Mouse (Mus musculus): ENCODE data around the gene Utrn. TPM values are rescaled to one million over a fixed set of nuclear protein-coding genes. Genes with fewer than 3 reads are reported as not detected.
A peak's percentile ranks its signal among the peaks of the same experiment; 100 is the strongest.

Gene Utrn
- polyA plus RNA-seq, 1 experiment from 2014 or later: 49.7 TPM

GRCm38 (mm10) chr10:12633965-12634364 is 235.2 kb downstream of the Utrn start:
- 97% methylated on average over 4 of the region's 4 CpGs for WGBS
- no peak for ATAC-seq (replicated peaks; ENCODE audit: low FRiP score)

GRCm38 (mm10) chr10:12630933-12631332 is 238.2 kb downstream of the Utrn start:
- Histone ChIP-seq H3K4me3 (ENCODE audit: low read depth, low read length) (no peak overlapping the region), H3K36me3 (ENCODE audit: control insufficient read depth, insufficient read depth, low read length) (no peaks in the 10 kb centered on the region), H3K9me3 (ENCODE audit: control insufficient read depth, low read length) (no peaks in the 10 kb centered on the region), H3K9ac (ENCODE audit: low read length) (no peak overlapping the region), H3K4me2 (ENCODE audit: low read depth, low read length, severe bottlenecking) (no peak overlapping the region), H3K27ac (ENCODE audit: low read depth, low read length) (no peak overlapping the region), H3K4me1 (replicated peaks; ENCODE audit: control insufficient read depth, insufficient read depth, low read length) (no peaks in the 10 kb centered on the region), H3K27me3 (ENCODE audit: control insufficient read depth, insufficient read depth, low read length) (no peaks in the 10 kb centered on the region)
- DNase-seq (ENCODE audit: low spot score) (no peak), ATAC-seq (replicated peaks; ENCODE audit: low FRiP score) (no peak)
- 87% methylated on average over 5 of the region's 5 CpGs for WGBS

More at GRCm38 (mm10) chr10:12633965-12634364, 235.2 kb downstream of the Utrn start:
- no peaks in the 10 kb centered on the region for H3K9me3 ChIP-seq (ENCODE audit: control insufficient read depth, low read length)
- no peaks in the 10 kb centered on the region for H3K27me3 ChIP-seq (ENCODE audit: control insufficient read depth, insufficient read depth, low read length)
- H3K4me2 ChIP-seq (ENCODE audit: low read depth, low read length, severe bottlenecking): no peak overlapping the region
- no peak for DNase-seq (ENCODE audit: low spot score)
- no peak overlapping the region for H3K27ac ChIP-seq (ENCODE audit: low read depth, low read length)
- H3K36me3 ChIP-seq (ENCODE audit: control insufficient read depth, insufficient read depth, low read length): no peaks in the 10 kb centered on the region
- H3K4me3 ChIP-seq (ENCODE audit: low read depth, low read length): no peak overlapping the region
- H3K9ac ChIP-seq (ENCODE audit: low read length): no peak overlapping the region
- H3K4me1 ChIP-seq (replicated peaks; ENCODE audit: control insufficient read depth, insufficient read depth, low read length): no peaks in the 10 kb centered on the region

GRCm38 (mm10) chr10:12618397-12618796 is 250.8 kb downstream of the Utrn start:
- Histone ChIP-seq H3K27ac (ENCODE audit: low read depth, low read length) (no peak overlapping the region), H3K27me3 (ENCODE audit: control insufficient read depth, insufficient read depth, low read length) (no peaks in the 10 kb centered on the region), H3K9ac (ENCODE audit: low read length) (no peak overlapping the region), H3K36me3 (ENCODE audit: control insufficient read depth, insufficient read depth, low read length) (no peaks in the 10 kb centered on the region), H3K4me2 (ENCODE audit: low read depth, low read length, severe bottlenecking) (no peak overlapping the region), H3K9me3 (ENCODE audit: control insufficient read depth, low read length) (no peaks in the 10 kb centered on the region), H3K4me1 (replicated peaks; ENCODE audit: control insufficient read depth, insufficient read depth, low read length) (no peaks in the 10 kb centered on the region; the same call in 1 of the 2 replicates), H3K4me3 (ENCODE audit: low read depth, low read length) (no peak overlapping the region)
- ATAC-seq (replicated peaks; ENCODE audit: low FRiP score) (no peak), DNase-seq (ENCODE audit: low spot score) (no peak)
- WGBS: 87% methylated on average over 3 of the region's 3 CpGs

DNA sequence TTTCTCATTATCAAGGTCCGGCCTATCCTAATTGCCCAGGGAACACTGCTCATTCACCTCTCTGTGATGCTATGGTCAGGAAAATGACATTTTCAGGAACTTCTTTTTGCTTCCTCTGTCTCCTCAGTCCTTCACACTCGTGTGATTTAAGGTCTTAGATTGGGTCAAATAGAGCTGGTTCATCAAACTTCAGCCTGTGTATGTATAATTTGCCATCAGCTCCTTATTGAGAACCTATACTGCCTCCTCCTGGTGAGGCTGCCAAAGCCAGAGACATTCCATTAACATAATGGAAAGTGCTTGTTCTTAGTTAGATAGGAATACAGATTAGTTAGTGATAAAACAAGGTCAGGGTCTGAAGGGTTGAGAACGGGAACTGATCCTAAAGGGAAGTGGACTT is 253.4 kb downstream of the Utrn start:
- Histone ChIP-seq H3K4me1 (replicated peaks; ENCODE audit: control insufficient read depth, insufficient read depth, low read length) (no peaks in the 10 kb centered on the region; the same call in 1 of the 2 replicates), H3K36me3 (ENCODE audit: control insufficient read depth, insufficient read depth, low read length) (no peaks in the 10 kb centered on the region), H3K9me3 (ENCODE audit: control insufficient read depth, low read length) (no peaks in the 10 kb centered on the region), H3K4me2 (ENCODE audit: low read depth, low read length, severe bottlenecking) (no peak overlapping the region), H3K4me3 (ENCODE audit: low read depth, low read length) (no peak overlapping the region), H3K27ac (ENCODE audit: low read depth, low read length) (no peak overlapping the region), H3K27me3 (ENCODE audit: control insufficient read depth, insufficient read depth, low read length) (no peaks in the 10 kb centered on the region), H3K9ac (ENCODE audit: low read length) (no peak overlapping the region)
- 44% methylated on average over 3 of the region's 3 CpGs for WGBS
- no peak for DNase-seq (ENCODE audit: low spot score)
- 0 out of 2 replicates have a peak, but pooled peaks have one; percentile 12 for ATAC-seq (replicated peaks; ENCODE audit: low FRiP score)

- ATAC-seq (replicated peaks; ENCODE audit: low FRiP score) (peak; percentile 58), DNase-seq (ENCODE audit: low spot score) (peak; percentile 67)
- 2% methylated on average over 22 of the region's 22 CpGs for WGBS
- Histone ChIP-seq H3K9me3 (ENCODE audit: control insufficient read depth, low read length) (no peaks in the 10 kb centered on the region), H3K4me3 (ENCODE audit: low read depth, low read length) (peak overlapping the region; percentile 22), H3K36me3 (ENCODE audit: control insufficient read depth, insufficient read depth, low read length) (no peaks in the 10 kb centered on the region), H3K9ac (ENCODE audit: low read length) (peak overlapping the region; percentile 39), H3K27ac (ENCODE audit: low read depth, low read length) (no peak overlapping the region), H3K4me2 (ENCODE audit: low read depth, low read length, severe bottlenecking) (peak overlapping the region; percentile 48), H3K4me1 (replicated peaks; ENCODE audit: control insufficient read depth, insufficient read depth, low read length) (no peaks in the 10 kb centered on the region; the same call in 1 of the 2 replicates), H3K27me3 (ENCODE audit: control insufficient read depth, insufficient read depth, low read length) (no peaks in the 10 kb centered on the region)
Measured at GRCm38 (mm10) chr10:12614465-12615199, 254.5 kb downstream of the Utrn start.

DNA sequence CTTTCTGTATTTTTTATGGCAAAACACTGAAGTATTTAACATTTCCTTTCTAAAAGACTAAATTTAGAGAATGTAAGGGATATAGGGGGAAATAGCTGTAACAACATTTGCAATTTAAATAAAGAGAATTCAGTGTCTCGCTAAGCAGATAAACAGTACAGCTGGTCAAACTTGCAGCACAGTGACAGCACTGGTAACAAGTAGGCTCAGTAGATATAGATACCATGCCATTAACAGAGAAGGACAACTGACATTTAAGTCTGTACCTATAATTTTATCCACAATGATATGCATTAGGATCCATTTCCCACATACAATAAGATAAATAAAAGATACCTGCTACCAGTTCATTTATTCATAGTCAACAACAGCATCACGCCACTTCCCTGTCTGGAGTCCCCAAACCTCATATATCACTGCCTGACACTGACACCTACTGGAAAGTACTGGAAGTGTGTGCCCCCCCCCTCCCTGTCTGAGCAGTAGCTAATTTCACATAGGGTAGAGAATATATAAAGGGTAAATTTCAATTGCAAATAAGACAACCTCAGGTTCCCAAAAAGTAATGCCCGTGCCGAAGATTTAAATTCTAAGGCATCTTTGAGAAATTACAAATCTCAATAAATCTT is 256.8 kb downstream of the Utrn start:
- Histone ChIP-seq H3K36me3 (ENCODE audit: control insufficient read depth, insufficient read depth, low read length) (no peaks in the 10 kb centered on the region), H3K9me3 (ENCODE audit: control insufficient read depth, low read length) (no peaks in the 10 kb centered on the region), H3K4me1 (replicated peaks; ENCODE audit: control insufficient read depth, insufficient read depth, low read length) (no peaks in the 10 kb centered on the region; the same call in 1 of the 2 replicates), H3K4me2 (ENCODE audit: low read depth, low read length, severe bottlenecking) (no peak overlapping the region), H3K4me3 (ENCODE audit: low read depth, low read length) (no peak overlapping the region), H3K9ac (ENCODE audit: low read length) (no peak overlapping the region), H3K27ac (ENCODE audit: low read depth, low read length) (no peak overlapping the region), H3K27me3 (ENCODE audit: control insufficient read depth, insufficient read depth, low read length) (no peaks in the 10 kb centered on the region)
- peak; percentile 79 for ATAC-seq (replicated peaks; ENCODE audit: low FRiP score)
- 32% methylated on average over 4 of the region's 4 CpGs for WGBS
- DNase-seq (ENCODE audit: low spot score): peak; percentile 76

DNA sequence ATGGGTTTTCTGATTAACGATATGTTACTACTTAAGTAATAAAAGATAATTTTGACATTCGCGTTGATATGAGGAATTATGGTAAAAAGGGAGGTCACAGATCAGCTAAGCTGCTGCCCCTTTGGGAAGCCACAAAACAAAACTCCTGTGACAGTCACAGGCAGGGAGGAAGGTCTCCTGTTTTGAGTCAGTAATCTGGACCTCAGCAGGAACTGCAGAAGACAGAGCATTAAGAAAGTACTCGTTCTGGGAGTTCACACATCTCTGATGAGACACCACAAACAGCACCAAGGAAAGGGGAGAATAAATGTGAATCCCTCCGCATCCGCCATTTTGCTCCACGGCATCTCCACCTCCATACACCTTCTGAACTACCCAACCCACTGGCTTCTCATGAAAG is 259.3 kb downstream of the Utrn start:
- Histone ChIP-seq H3K36me3 (ENCODE audit: control insufficient read depth, insufficient read depth, low read length) (no peaks in the 10 kb centered on the region), H3K27me3 (ENCODE audit: control insufficient read depth, insufficient read depth, low read length) (no peaks in the 10 kb centered on the region), H3K4me1 (replicated peaks; ENCODE audit: control insufficient read depth, insufficient read depth, low read length) (no peaks in the 10 kb centered on the region; the same call in 1 of the 2 replicates), H3K4me3 (ENCODE audit: low read depth, low read length) (no peak overlapping the region), H3K9ac (ENCODE audit: low read length) (no peak overlapping the region), H3K27ac (ENCODE audit: low read depth, low read length) (no peak overlapping the region), H3K4me2 (ENCODE audit: low read depth, low read length, severe bottlenecking) (no peak overlapping the region), H3K9me3 (ENCODE audit: control insufficient read depth, low read length) (no peaks in the 10 kb centered on the region)
- 77% methylated on average over 7 of the region's 7 CpGs for whole genome bisulfite sequencing
- ATAC-seq (replicated peaks; ENCODE audit: low FRiP score) (no peak), DNase-seq (ENCODE audit: low spot score) (no peak)

- H3K4me1 ChIP-seq (replicated peaks; ENCODE audit: control insufficient read depth, insufficient read depth, low read length): no peaks in the 10 kb centered on the region
- H3K36me3 ChIP-seq (ENCODE audit: control insufficient read depth, insufficient read depth, low read length): no peaks in the 10 kb centered on the region
- no peak overlapping the region for H3K4me3 ChIP-seq (ENCODE audit: low read depth, low read length)
- H3K27ac ChIP-seq (ENCODE audit: low read depth, low read length): no peak overlapping the region
- no peak overlapping the region for H3K9ac ChIP-seq (ENCODE audit: low read length)
- H3K4me2 ChIP-seq (ENCODE audit: low read depth, low read length, severe bottlenecking): no peak overlapping the region
- H3K9me3 ChIP-seq (ENCODE audit: control insufficient read depth, low read length): no peaks in the 10 kb centered on the region
- ATAC-seq (replicated peaks; ENCODE audit: low FRiP score) (no peak), DNase-seq (ENCODE audit: low spot score) (no peak)
- H3K27me3 ChIP-seq (ENCODE audit: control insufficient read depth, insufficient read depth, low read length): no peaks in the 10 kb centered on the region
Measured at GRCm38 (mm10) chr10:12608634-12609033, 260.5 kb downstream of the Utrn start.

Measured in forebrain, embryonic 11.5 days (tissue).